Mouse (Mus musculus) erythroid progenitor cell, adult 5-6 weeks (primary cell): ENCODE results near the gene Tgif1. TPM values are rescaled to one million over a fixed set of nuclear protein-coding genes. Genes with fewer than 3 reads are reported as not detected.
"Not testable (repeated sequence)": the region's sequence is repeated elsewhere in the genome, so short reads cannot be mapped to it uniquely, and the experiment has no call there.

Source experiments
- ATAC-seq: replicated peaks from 2 replicates; pipeline ENCODE4 v1.8.0; 2016; ENCODE audit warnings: moderate number of reproducible peaks, mild to moderate bottlenecking, moderate TSS enrichment, inconsistent platforms; ENCODE audit not compliant: poor library complexity, low FRiP score, severe bottlenecking
- total RNA-seq, 2 experiments: library from RNA; stranded (forward) in 1 of 2; stranded (reverse) in 1 of 2; fragments of 150-400 nt in 1 of 2; fragments of 186-747, 209-891 nt in 1 of 2; gene quantifications; 2 replicates each; pipeline versions ENCODE4 v1.2.3 to v1.2.4; 2015 to 2017; ENCODE audit warnings: low replicate concordance in 2 of 2

Gene Tgif1
- total RNA-seq, 2 experiments from 2014 or later, result 1.8 to 17.6 TPM

- ATAC-seq, result no peak
Observed at GRCm38 (mm10) chr17:70847086-70847485, 6.3 kb downstream of the Tgif1 start.

- no peak for ATAC-seq
Observed at GRCm38 (mm10) chr17:70846111-70846644, 7.2 kb downstream of the Tgif1 start.

GRCm38 (mm10) chr17:70845543-70845942, 7.8 kb downstream of the Tgif1 start:
- no peak for ATAC-seq

- no peak for ATAC-seq
Observed at GRCm38 (mm10) chr17:70844971-70845370, 8.4 kb downstream of the Tgif1 start.

GRCm38 (mm10) chr17:70843252-70843651, 10.1 kb downstream of the Tgif1 start:
- no peak for ATAC-seq

GRCm38 (mm10) chr17:70838533-70838932, 14.8 kb downstream of the Tgif1 start:
- ATAC-seq, result no peak

GRCm38 (mm10) chr17:70838031-70838430, 15.3 kb downstream of the Tgif1 start:
- no peak for ATAC-seq

GRCm38 (mm10) chr17:70837474-70837873, 15.9 kb downstream of the Tgif1 start:
- ATAC-seq, result not testable (repeated sequence)

GRCm38 (mm10) chr17:70836820-70837219, 16.5 kb downstream of the Tgif1 start:
- ATAC-seq, result no peak

- ATAC-seq, result no peak
Observed at GRCm38 (mm10) chr17:70835071-70835790, 18.1 kb downstream of the Tgif1 start.

- no peak for ATAC-seq
Observed at GRCm38 (mm10) chr17:70834430-70834965, 18.8 kb downstream of the Tgif1 start.

GRCm38 (mm10) chr17:70832544-70832943, 20.8 kb downstream of the Tgif1 start:
- no peak for ATAC-seq

- ATAC-seq, result no peak
Observed at GRCm38 (mm10) chr17:70831591-70831990, 21.8 kb downstream of the Tgif1 start.

GRCm38 (mm10) chr17:70829943-70830715, 23.2 kb downstream of the Tgif1 start:
- ATAC-seq, result no peak

- ATAC-seq, result no peak
Observed at GRCm38 (mm10) chr17:70829217-70829616, 24.1 kb downstream of the Tgif1 start.

- no peak for ATAC-seq
Observed at GRCm38 (mm10) chr17:70828569-70828968, 24.8 kb downstream of the Tgif1 start.

GRCm38 (mm10) chr17:70828180-70828528, 25.2 kb downstream of the Tgif1 start:
- no peak for ATAC-seq

- ATAC-seq, result not testable (repeated sequence)
Observed at GRCm38 (mm10) chr17:70827463-70828179, 25.7 kb downstream of the Tgif1 start.

GRCm38 (mm10) chr17:70826227-70826626, 27.1 kb downstream of the Tgif1 start:
- no peak for ATAC-seq

- ATAC-seq, result no peak
Observed at GRCm38 (mm10) chr17:70823083-70823482, 30.3 kb downstream of the Tgif1 start.
